Mouse (Mus musculus) forebrain, postnatal 0 days (tissue): ENCODE results near the gene Arfgef2. TPM values are rescaled to one million over a fixed set of nuclear protein-coding genes. Genes with fewer than 3 reads are reported as not detected.

Experiments used
- ATAC-seq: fragments of 200-750 bp; cut with Nextera tagmentation; 2 replicates; pipeline ENCODE4 v1.8.0; 2017; ENCODE audit warnings: mild to moderate bottlenecking, moderate library complexity
- DNase-seq: peaks from one replicate; pipeline ENCODE4 v3.0.0-alpha.2; 2015
- H3K27ac ChIP-seq: fragments of 300-500 bp; sonication (generic); 2 replicates; pipeline ENCODE4 v1.5.1; 2014; ENCODE audit warnings: low read depth, mild to moderate bottlenecking, antibody characterized with exemption, low read length, moderate library complexity, mixed read lengths
- H3K27me3 ChIP-seq: fragments of 300-500 bp; sonication (generic); 2 replicates; pipeline ENCODE4 v1.6.1; 2014; ENCODE audit warnings: mild to moderate bottlenecking, low read length, mixed read lengths; ENCODE audit not compliant: insufficient read depth
- H3K36me3 ChIP-seq: fragments of 300-500 bp; sonication (generic); 2 replicates; pipeline ENCODE4 v1.6.1; 2014; ENCODE audit warnings: mild to moderate bottlenecking, moderate library complexity; ENCODE audit not compliant: insufficient read depth
- H3K4me1 ChIP-seq: fragments of 300-500 bp; sonication (generic); 2 replicates; pipeline ENCODE4 v1.6.1; 2014; ENCODE audit warnings: antibody characterized with exemption; ENCODE audit not compliant: insufficient read depth
- H3K4me2 ChIP-seq: fragments of 300-500 bp; sonication (generic); 2 replicates; pipeline ENCODE4 v1.6.1; 2014; ENCODE audit warnings: low read depth, mild to moderate bottlenecking, moderate library complexity
- H3K4me3 ChIP-seq: fragments of 300-500 bp; sonication (generic); 2 replicates; pipeline ENCODE4 v1.5.1; 2014; ENCODE audit warnings: low read depth, low read length, mixed read lengths
- H3K9ac ChIP-seq: fragments of 300-500 bp; sonication (generic); 2 replicates; pipeline ENCODE4 v1.6.1; 2014; ENCODE audit warnings: mild to moderate bottlenecking
- H3K9me3 ChIP-seq: fragments of 300-500 bp; sonication (generic); 2 replicates; pipeline ENCODE4 v1.6.1; 2016; ENCODE audit warnings: low read length
- CTCF ChIP-seq: sonication (generic); IDR thresholded peaks from 2 replicates; pipeline ENCODE4 v1.5.1; 2016; ENCODE audit warnings: antibody characterized with exemption, control low read depth, low read depth
- WGBS: fragments of 180-500 bp; shearing (Covaris S2); extraction: QIAGEN DNeasy Blood & Tissue Kit; methylation state at CpG from one replicate; pipeline ENCODE4 v1.1.7; 2014; 5-methylcytosine and 5-hydroxymethylcytosine counted together
- polyA plus RNA-seq: library from polyadenylated mRNA; unstranded; fragments of >200 nt; fragmentation: Nextera tagmentation; extraction: Ambion mirVana; gene quantifications from 2 replicates; pipeline ENCODE4 v1.2.1, GENCODE M21; 2015
- total RNA-seq: library from RNA; depleted of rRNA; stranded (reverse); fragments of >200 nt; gene quantifications from 2 replicates; pipeline ENCODE4 v1.2.3, GENCODE M21; 2014

The Arfgef2 gene
- total and polyA plus RNA-seq, 2 experiments from 2014 or later: 3.0 to 29.5 TPM

- ATAC-seq: no peak
- peak overlapping the region; percentile 71; the same call in 1 of the 2 replicates for H3K4me3 ChIP-seq
- H3K9ac ChIP-seq: 0 out of 2 replicates have a peak overlapping the region, but pooled peaks have one; percentile 80
- no peaks in the 10 kb centered on the region for H3K36me3 ChIP-seq
- WGBS: 85% methylated on average over 6 of the region's 6 CpGs
- H3K4me2 ChIP-seq: peak overlapping the region; percentile 89; the same call in 1 of the 2 replicates
- no peak for DNase-seq
- H3K27me3 ChIP-seq: no peaks in the 10 kb centered on the region
- H3K27ac ChIP-seq: no peak overlapping the region
- no peaks in the 10 kb centered on the region for H3K9me3 ChIP-seq
- peaks cover 8% of the 10 kb centered on the region for H3K4me1 ChIP-seq
- TF ChIP-seq CTCF: no peak
Observed at GRCm38 (mm10) chr2:166806813-166807212, 1.4 kb downstream of the Arfgef2 start.

- DNase-seq: no peak
- H3K9ac ChIP-seq: no peak overlapping the region
- no peak for TF ChIP-seq CTCF
Observed at GRCm38 (mm10) chr2:166809499-166809898, 4.1 kb downstream of the Arfgef2 start.

GRCm38 (mm10) chr2:166810821-166811220 is 5.4 kb downstream of the Arfgef2 start:
- WGBS: 78% methylated on average over 10 of the region's 10 CpGs
- Histone ChIP-seq H3K27me3 (no peaks in the 10 kb centered on the region), H3K4me1 (peaks cover 8% of the 10 kb centered on the region), H3K27ac (no peak overlapping the region), H3K9me3 (no peaks in the 10 kb centered on the region), H3K4me3 (no peak overlapping the region), H3K36me3 (no peaks in the 10 kb centered on the region), H3K9ac (no peak overlapping the region), H3K4me2 (no peak overlapping the region)
- TF ChIP-seq CTCF: no peak
- no peak for ATAC-seq
- no peak for DNase-seq

More at GRCm38 (mm10) chr2:166809499-166809898, 4.1 kb downstream of the Arfgef2 start:
- Histone ChIP-seq H3K9me3 (no peaks in the 10 kb centered on the region), H3K4me1 (peaks cover 8% of the 10 kb centered on the region), H3K36me3 (no peaks in the 10 kb centered on the region), H3K4me3 (no peak overlapping the region), H3K4me2 (no peak overlapping the region), H3K27ac (no peak overlapping the region), H3K27me3 (no peaks in the 10 kb centered on the region)
- ATAC-seq: no peak
- WGBS: 85% methylated on average over 5 of the region's 5 CpGs

- ATAC-seq (no peak), DNase-seq (no peak)
- no peaks in the 10 kb centered on the region for H3K9me3 ChIP-seq
- no peak overlapping the region for H3K4me3 ChIP-seq
- H3K4me2 ChIP-seq: no peak overlapping the region
- H3K36me3 ChIP-seq: no peaks in the 10 kb centered on the region
- TF ChIP-seq CTCF: no peak
- WGBS: 82% methylated on average over 9 of the region's 9 CpGs
- no peak overlapping the region for H3K27ac ChIP-seq
- H3K4me1 ChIP-seq: no peaks in the 10 kb centered on the region
- H3K9ac ChIP-seq: no peak overlapping the region
- no peaks in the 10 kb centered on the region for H3K27me3 ChIP-seq
Observed at GRCm38 (mm10) chr2:166818463-166819143, 13.2 kb downstream of the Arfgef2 start.

GRCm38 (mm10) chr2:166819849-166820248 is 14.5 kb downstream of the Arfgef2 start:
- no peak for TF ChIP-seq CTCF
- Histone ChIP-seq H3K27ac (no peak overlapping the region), H3K36me3 (no peaks in the 10 kb centered on the region), H3K4me3 (no peak overlapping the region), H3K9ac (no peak overlapping the region), H3K9me3 (no peaks in the 10 kb centered on the region), H3K27me3 (no peaks in the 10 kb centered on the region), H3K4me1 (no peaks in the 10 kb centered on the region), H3K4me2 (no peak overlapping the region)
- DNase-seq: no peak
- 94% methylated on average over 8 of the region's 8 CpGs for WGBS
- no peak for ATAC-seq

- Histone ChIP-seq H3K4me3 (no peak overlapping the region), H3K9ac (no peak overlapping the region), H3K4me1 (no peaks in the 10 kb centered on the region), H3K36me3 (no peaks in the 10 kb centered on the region), H3K9me3 (no peaks in the 10 kb centered on the region), H3K27me3 (no peaks in the 10 kb centered on the region), H3K27ac (no peak overlapping the region), H3K4me2 (no peak overlapping the region)
- ATAC-seq: no peak
- no peak for TF ChIP-seq CTCF
- no peak for DNase-seq
- WGBS: 69% methylated on average over 2 of the region's 2 CpGs
Observed at GRCm38 (mm10) chr2:166820844-166821243, 15.5 kb downstream of the Arfgef2 start.

GRCm38 (mm10) chr2:166821406-166821805 is 16.0 kb downstream of the Arfgef2 start:
- Histone ChIP-seq H3K9ac (no peak overlapping the region), H3K4me1 (no peaks in the 10 kb centered on the region), H3K4me2 (no peak overlapping the region), H3K4me3 (no peak overlapping the region), H3K27me3 (no peaks in the 10 kb centered on the region), H3K9me3 (no peaks in the 10 kb centered on the region), H3K36me3 (no peaks in the 10 kb centered on the region), H3K27ac (no peak overlapping the region)
- 99% methylated on average over 3 of the region's 3 CpGs for WGBS
- DNase-seq: no peak
- no peak for TF ChIP-seq CTCF
- ATAC-seq: no peak
